Mouse (Mus musculus) limb, embryonic 14.5 days (tissue): ENCODE measurements at regions not wholly inside any gene's neighbourhood (a gene's known extent, or its start where the extent isn't known, plus 50 kb on each side); places are given as distances from the start of the nearest gene placed in this dataset.

ENCODE experiments used
- ATAC-seq: fragments of 200-750 bp; cut with Nextera tagmentation; 2 replicates; pipeline ENCODE4 v1.8.0; 2017; ENCODE audit warnings: low read depth, moderate number of reproducible peaks, moderate TSS enrichment; ENCODE audit not compliant: low FRiP score
- DNase-seq: peaks from one replicate; pipeline ENCODE4 v3.0.0-alpha.2; 2015; ENCODE audit warnings: low spot score
- H3K27ac ChIP-seq: fragments of 300-500 bp; sonication (generic); replicated peaks from 2 replicates; pipeline ENCODE4 v1.5.1; 2014; ENCODE audit warnings: low read depth, mild to moderate bottlenecking, low read length, moderate library complexity, mixed read lengths
- H3K27me3 ChIP-seq: fragments of 300-500 bp; sonication (generic); 2 replicates; pipeline ENCODE4 v1.6.1; 2014; ENCODE audit warnings: low read length, mixed read lengths; ENCODE audit not compliant: control insufficient read depth, insufficient read depth
- H3K36me3 ChIP-seq: fragments of 300-500 bp; sonication (generic); 2 replicates; pipeline ENCODE4 v1.6.1; 2014; ENCODE audit warnings: mild to moderate bottlenecking, low read length, moderate library complexity, mixed read lengths; ENCODE audit not compliant: control insufficient read depth, insufficient read depth
- H3K4me1 ChIP-seq: fragments of 300-500 bp; sonication (generic); 2 replicates; pipeline ENCODE4 v1.6.1; 2014; ENCODE audit warnings: antibody characterized with exemption, low read length, mixed read lengths; ENCODE audit not compliant: control insufficient read depth, insufficient read depth
- H3K4me2 ChIP-seq: fragments of 300-500 bp; sonication (generic); replicated peaks from 2 replicates; pipeline ENCODE4 v1.6.1; 2014; ENCODE audit warnings: low read depth, mild to moderate bottlenecking, low read length, moderate library complexity; ENCODE audit not compliant: severe bottlenecking
- H3K4me3 ChIP-seq: fragments of 300-500 bp; sonication (generic); replicated peaks from 2 replicates; pipeline ENCODE4 v1.5.1; 2014; ENCODE audit warnings: low read length
- H3K9ac ChIP-seq: fragments of 300-500 bp; sonication (generic); 2 replicates; pipeline ENCODE4 v1.6.1; 2014; ENCODE audit warnings: mild to moderate bottlenecking, low read depth, low read length, moderate library complexity; ENCODE audit not compliant: severe bottlenecking
- H3K9me3 ChIP-seq: fragments of 300-500 bp; sonication (generic); 2 replicates; pipeline ENCODE4 v1.6.1; 2016; ENCODE audit warnings: low read length; ENCODE audit not compliant: control insufficient read depth
- POLR2A ChIP-seq: fragments of 200-500 bp; IDR thresholded peaks from 2 replicates; pipeline ENCODE4 v1.8.0; 2012; ENCODE audit warnings: inconsistent platforms, mild to moderate bottlenecking, moderate library complexity, borderline replicate concordance; ENCODE audit not compliant: insufficient read depth, insufficient read length; ENCODE audit errors: extremely low read depth
- WGBS: fragments of 180-500 bp; shearing (Covaris S2); extraction: QIAGEN DNeasy Blood & Tissue Kit; methylation state at CpG from one replicate; pipeline ENCODE4 v1.1.7; 2014; 5-methylcytosine and 5-hydroxymethylcytosine counted together

- no peaks in the 10 kb centered on the region for H3K4me1 ChIP-seq
- no peak for TF ChIP-seq POLR2A
- ATAC-seq (no peak), DNase-seq (no peak)
- 89% methylated on average over 4 of the region's 4 CpGs for WGBS
- H3K27me3 ChIP-seq = no peaks in the 10 kb centered on the region
- no peaks in the 10 kb centered on the region for H3K36me3 ChIP-seq
- no peak overlapping the region for H3K27ac ChIP-seq
- H3K9me3 ChIP-seq = no peaks in the 10 kb centered on the region
- H3K4me3 ChIP-seq = no peak overlapping the region
- no peak overlapping the region for H3K4me2 ChIP-seq
- no peak overlapping the region for H3K9ac ChIP-seq
Observed at GRCm38 (mm10) chrX:10902686-10903085, 187.9 kb downstream of the Mid1ip1 start.

- ATAC-seq (no peak), DNase-seq (no peak)
- 84% methylated on average over 6 of the region's 6 CpGs for WGBS
- Histone ChIP-seq H3K4me2 (no peak overlapping the region), H3K27me3 (no peaks in the 10 kb centered on the region), H3K4me3 (no peak overlapping the region), H3K36me3 (no peaks in the 10 kb centered on the region), H3K9me3 (no peaks in the 10 kb centered on the region), H3K9ac (no peak overlapping the region), H3K4me1 (no peaks in the 10 kb centered on the region), H3K27ac (no peak overlapping the region)
- TF ChIP-seq POLR2A = no peak
Observed at GRCm38 (mm10) chrX:10904072-10904471, 189.3 kb downstream of the Mid1ip1 start.

GRCm38 (mm10) chrX:10904889-10905288 lies 190.1 kb downstream of the Mid1ip1 start:
- no peak for DNase-seq
- TF ChIP-seq POLR2A = no peak

GRCm38 (mm10) chrX:10911127-10912061 lies 196.6 kb downstream of the Mid1ip1 start:
- ATAC-seq = no peak
- Histone ChIP-seq H3K4me1 (no peaks in the 10 kb centered on the region), H3K27me3 (no peaks in the 10 kb centered on the region), H3K36me3 (no peaks in the 10 kb centered on the region), H3K9me3 (no peaks in the 10 kb centered on the region), H3K4me3 (no peak overlapping the region), H3K4me2 (no peak overlapping the region), H3K27ac (no peak overlapping the region), H3K9ac (no peak overlapping the region)
- no peak for DNase-seq
- no peak for TF ChIP-seq POLR2A
- 76% methylated on average over 14 of the region's 14 CpGs for WGBS

More at GRCm38 (mm10) chrX:10904889-10905288, 190.1 kb downstream of the Mid1ip1 start:
- Histone ChIP-seq H3K4me1 (no peaks in the 10 kb centered on the region), H3K27ac (no peak overlapping the region), H3K4me2 (no peak overlapping the region), H3K9ac (no peak overlapping the region), H3K9me3 (no peaks in the 10 kb centered on the region), H3K27me3 (no peaks in the 10 kb centered on the region), H3K36me3 (no peaks in the 10 kb centered on the region), H3K4me3 (no peak overlapping the region)
- ATAC-seq = no peak
- 78% methylated on average over 3 of the region's 3 CpGs for WGBS
